Comparison of ENCODE assay signal across 25 mouse cellular contexts in the genomic region with DNA sequence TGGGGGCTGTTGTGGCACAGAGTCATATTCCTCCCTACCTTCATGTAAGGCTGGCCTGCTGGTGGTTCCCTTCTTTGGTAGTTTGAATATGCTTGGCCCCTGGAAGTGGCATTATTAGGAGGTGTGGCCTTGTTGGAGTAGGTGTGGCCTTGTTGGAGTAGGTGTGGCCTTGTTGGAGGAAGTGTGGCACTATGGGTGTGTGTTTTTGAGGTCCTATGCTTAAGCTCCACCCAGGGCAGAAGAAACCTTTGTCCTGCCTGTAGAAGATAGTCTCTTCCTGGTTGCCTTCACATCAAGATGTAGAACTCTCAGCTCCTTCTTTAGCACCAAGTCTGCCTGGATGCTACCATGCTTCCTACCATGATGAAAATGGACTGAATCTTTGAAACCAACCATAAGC. TPM values are rescaled to one million over a fixed set of nuclear protein-coding genes. Genes with fewer than 3 reads are reported as not detected.
DNase-seq lines count a peak whose midpoint lies in the region; ATAC-seq and TF ChIP-seq lines count a peak whose summit lies in the region.
"Had no signal": no experiment of that assay in that cellular context is flagged by ENCODE, and none has a peak within 500 bp of the region (broad histone marks: within the 10 kb centered on the region; RNA-seq: fewer than 3 reads in every experiment).

No protein-coding gene starts in this region.

- no peak for TF ChIP-seq EP300 in stomach, postnatal 0 days (optimal IDR thresholded peaks at IDR 0.05)

- H3K9me3 ChIP-seq in erythroblast, embryonic 14.5 days (ENCODE audit: control insufficient read depth, low read length): no peaks in the 10 kb centered on the region
- H3K9me3 ChIP-seq in stomach, embryonic 15.5 days: no peaks in the 10 kb centered on the region
- no peaks in the 10 kb centered on the region for H3K9me3 ChIP-seq in stomach, postnatal 0 days (ENCODE audit: control insufficient read depth, low read length)
- no peaks in the 10 kb centered on the region for H3K9me3 ChIP-seq in liver, embryonic 13.5 days (replicated peaks)
- H3K9me3 ChIP-seq: embryonic facial prominence, embryonic 15.5 days; G1E; hindbrain, embryonic 13.5 days; kidney, embryonic 15.5 days; limb, embryonic 15.5 days; neural tube, embryonic 15.5 days had no signal

- no peaks in the 10 kb centered on the region for H3K27me3 ChIP-seq in erythroblast, embryonic 14.5 days (ENCODE audit: control insufficient read depth)
- H3K27me3 ChIP-seq in stomach, embryonic 15.5 days (replicated peaks): no peaks in the 10 kb centered on the region
- H3K27me3 ChIP-seq in stomach, postnatal 0 days (ENCODE audit: control insufficient read depth, insufficient read depth, low read length): no peaks in the 10 kb centered on the region
- H3K27me3 ChIP-seq in liver, embryonic 13.5 days: no peaks in the 10 kb centered on the region
- H3K27me3 ChIP-seq: embryonic facial prominence, embryonic 15.5 days; hindbrain, embryonic 13.5 days; kidney, embryonic 15.5 days; limb, embryonic 15.5 days; neural tube, embryonic 15.5 days had no signal

- H3K4me2 ChIP-seq in stomach, embryonic 15.5 days: no peak overlapping the region
- H3K4me2 ChIP-seq in stomach, postnatal 0 days (replicated peaks; ENCODE audit: low read depth): no peak overlapping the region
- H3K4me2 ChIP-seq in liver, embryonic 13.5 days: peak overlapping the region; percentile 13
- H3K4me2 ChIP-seq: embryonic facial prominence, embryonic 15.5 days; forebrain, embryonic 13.5 days; hindbrain, embryonic 13.5 days; kidney, embryonic 15.5 days; limb, embryonic 15.5 days; neural tube, embryonic 15.5 days had no signal

- H3K4me1 ChIP-seq in erythroblast, embryonic 14.5 days (ENCODE audit: control insufficient read depth): peaks cover 80% of the 10 kb centered on the region
- H3K4me1 ChIP-seq in stomach, embryonic 15.5 days: peaks cover 5% of the 10 kb centered on the region; the same call in 1 of the 2 replicates
- H3K4me1 ChIP-seq in stomach, postnatal 0 days (replicated peaks; ENCODE audit: control insufficient read depth, insufficient read depth): 0 out of 2 replicates have a peak, but pooled peaks cover 2% of the 10 kb centered on the region
- peaks cover 63% of the 10 kb centered on the region for H3K4me1 ChIP-seq in liver, embryonic 13.5 days (replicated peaks)

- H3K27ac ChIP-seq in stomach, embryonic 15.5 days: no peak overlapping the region
- H3K27ac ChIP-seq in stomach, postnatal 0 days (replicated peaks): no peak overlapping the region
- H3K27ac ChIP-seq in liver, embryonic 13.5 days: peak overlapping the region; percentile 76
- H3K27ac ChIP-seq: embryonic facial prominence, embryonic 15.5 days; forebrain, embryonic 13.5 days; hindbrain, embryonic 13.5 days; kidney, embryonic 15.5 days; limb, embryonic 15.5 days; neural tube, embryonic 15.5 days had no signal

- no peak for TF ChIP-seq CTCF in stomach, postnatal 0 days (IDR thresholded peaks at IDR 0.05; ENCODE audit: low read depth)

- peak overlapping the region; percentile 51 for H3K4me3 ChIP-seq in erythroblast, embryonic 14.5 days (replicated peaks)
- no peak overlapping the region for H3K4me3 ChIP-seq in stomach, embryonic 15.5 days (replicated peaks)
- no peak overlapping the region for H3K4me3 ChIP-seq in stomach, postnatal 0 days (ENCODE audit: low read depth, low read length)
- H3K4me3 ChIP-seq in liver, embryonic 13.5 days (replicated peaks): no peak overlapping the region
- H3K4me3 ChIP-seq: embryonic facial prominence, embryonic 15.5 days; forebrain, embryonic 13.5 days; hindbrain, embryonic 13.5 days; kidney, embryonic 15.5 days; limb, embryonic 15.5 days; neural tube, embryonic 15.5 days had no signal

- no peak for DNase-seq in stomach, postnatal 0 days (ENCODE audit: low spot score)
- DNase-seq in liver, embryonic 13.5 days: peak; percentile 27
- DNase-seq in ovary, postnatal 14 days (ENCODE audit: low spot score): no peak
- no peak for DNase-seq in layer of hippocampus, postnatal 36 days
- DNase-seq in layer of hippocampus, postnatal 10 days (ENCODE audit: low spot score in 2 of 2): no peak
- DNase-seq: adrenal gland, postnatal 36 days; cerebellum, adult 18-20 months; cerebellum, postnatal 25 days; gastrocnemius, postnatal 10 days; heart, adult 18-20 months; midbrain, embryonic 14.5 days; right cerebral cortex, postnatal 25 days; thymus, postnatal 36 days had no signal

- ATAC-seq in erythroblast, adult 5-6 weeks (replicated peaks; ENCODE audit: low FRiP score, poor library complexity, severe bottlenecking): no peak
- peak; percentile 38; the same call in 1 of the 2 replicates for ATAC-seq in stomach, embryonic 15.5 days (ENCODE audit: insufficient read depth, low FRiP score, low read depth)
- no peak for ATAC-seq in stomach, postnatal 0 days (ENCODE audit: low FRiP score, low TSS enrichment)
- peak; percentile 52 for ATAC-seq in liver, embryonic 13.5 days (ENCODE audit: low read depth)
- ATAC-seq: forebrain, embryonic 13.5 days; inflammation-experienced regulatory T-cells, adult 6 months; lung, postnatal 0 days had no signal

- no peak overlapping the region for H3K9ac ChIP-seq in stomach, embryonic 15.5 days
- no peak overlapping the region for H3K9ac ChIP-seq in stomach, postnatal 0 days (ENCODE audit: low read length)
- no peak overlapping the region for H3K9ac ChIP-seq in liver, embryonic 13.5 days
- H3K9ac ChIP-seq: embryonic facial prominence, embryonic 15.5 days; forebrain, embryonic 13.5 days; hindbrain, embryonic 13.5 days; kidney, embryonic 15.5 days; limb, embryonic 15.5 days; neural tube, embryonic 15.5 days had no signal

- peaks cover 20% of the 10 kb centered on the region for H3K36me3 ChIP-seq in erythroblast, embryonic 14.5 days (ENCODE audit: control insufficient read depth)
- H3K36me3 ChIP-seq in stomach, embryonic 15.5 days: no peaks in the 10 kb centered on the region
- no peaks in the 10 kb centered on the region for H3K36me3 ChIP-seq in stomach, postnatal 0 days (ENCODE audit: control insufficient read depth, insufficient read depth, low read length)
- H3K36me3 ChIP-seq in liver, embryonic 13.5 days: 0 out of 2 replicates have a peak, but pooled peaks cover 4% of the 10 kb centered on the region
- H3K36me3 ChIP-seq: embryonic facial prominence, embryonic 15.5 days; hindbrain, embryonic 13.5 days; kidney, embryonic 15.5 days; limb, embryonic 15.5 days; neural tube, embryonic 15.5 days had no signal

RNA-seq across cellular contexts. Expression of a gene that starts 51.4 kb away (rescaled TPM):
- 4.5 and 4.6 TPM in 2 replicates for polyA plus RNA-seq in erythroblast, embryonic 14.5 days (2012)
- total RNA-seq in erythroblast, adult 5-6 weeks (2015; ENCODE audit: low replicate concordance): 15.3 and 41.1 TPM in 2 replicates
- total RNA-seq in erythroblast, adult 5-6 weeks (2017; ENCODE audit: low replicate concordance): 20.8 and 21.6 TPM in 2 replicates
- polyA plus RNA-seq in stomach, embryonic 15.5 days (2015; fragmentation: Nextera tagmentation; extraction: Ambion mirVana): 28.0 and 29.7 TPM in 2 replicates
- polyA plus RNA-seq in stomach, postnatal 0 days (2015; fragmentation: Nextera tagmentation; extraction: Ambion mirVana): 22.4 and 23.9 TPM in 2 replicates
- 31.7 and 32.8 TPM in 2 replicates for polyA plus RNA-seq in liver, embryonic 13.5 days (2015; fragmentation: Nextera tagmentation; extraction: Ambion mirVana)
- total RNA-seq in layer of hippocampus, postnatal 36 days (2021): 10 to 100 TPM; 47.5 to 54.1 TPM
- total RNA-seq in layer of hippocampus, postnatal 10 days (2021): 10 to 100 TPM; 41.6 to 47.7 TPM

RNA-seq across cellular contexts. Expression of a gene that starts 52.8 kb away (rescaled TPM):
- 0.72 and 0.85 TPM in 2 replicates for polyA plus RNA-seq in erythroblast, embryonic 14.5 days (2012)
- total RNA-seq in erythroblast, adult 5-6 weeks (2015; ENCODE audit: low replicate concordance): 6.9 and 13.0 TPM in 2 replicates
- total RNA-seq in erythroblast, adult 5-6 weeks (2017; ENCODE audit: low replicate concordance): 13.1 and 13.7 TPM in 2 replicates
- 32.5 and 35.5 TPM in 2 replicates for polyA plus RNA-seq in stomach, embryonic 15.5 days (2015; fragmentation: Nextera tagmentation; extraction: Ambion mirVana)
- polyA plus RNA-seq in stomach, postnatal 0 days (2015; fragmentation: Nextera tagmentation; extraction: Ambion mirVana): 16.6 and 16.7 TPM in 2 replicates
- 18.6 and 22.1 TPM in 2 replicates for polyA plus RNA-seq in liver, embryonic 13.5 days (2015; fragmentation: Nextera tagmentation; extraction: Ambion mirVana)
- total RNA-seq in layer of hippocampus, postnatal 36 days (2021): 10 to 100 TPM; 57.2 to 57.5 TPM
- 10 to 100 TPM; 45.6 to 47.0 TPM for total RNA-seq in layer of hippocampus, postnatal 10 days (2021)

Comparison
In these comparisons a context has a peak if more than half of its experiments do, and no peak if none do; other contexts are left out.
1. ATAC-seq: peak in stomach, embryonic 15.5 days (single experiment) and liver, embryonic 13.5 days (single experiment); none in erythroblast, adult 5-6 weeks (single experiment) and stomach, postnatal 0 days (single experiment).